Mouse (Mus musculus) myocyte (in vitro differentiated cells): ENCODE results near the gene Lrrc8e.

Experiments used
- CEBPB ChIP-seq: IDR thresholded peaks from 2 replicates; pipeline ENCODE4 v1.6.1; 2011; ENCODE audit warnings: mild to moderate bottlenecking, moderate library complexity; ENCODE audit not compliant: poor library complexity, insufficient read depth, severe bottlenecking
- E2F4 ChIP-seq: IDR thresholded peaks from one replicate; pipeline ENCODE4 v1.6.1; 2011; ENCODE audit warnings: mild to moderate bottlenecking, control low read depth, moderate library complexity; ENCODE audit not compliant: insufficient read depth
- POLR2A ChIP-seq: IDR thresholded peaks from one replicate; pipeline ENCODE4 v1.6.1; 2011; ENCODE audit warnings: low read depth, mild to moderate bottlenecking, control low read depth, moderate library complexity; ENCODE audit not compliant: insufficient read length
- POLR2AphosphoS2 ChIP-seq: IDR thresholded peaks from one replicate; pipeline ENCODE4 v1.6.1; 2011; ENCODE audit warnings: low read depth, control low read depth; ENCODE audit not compliant: insufficient read length
- USF1 ChIP-seq: IDR thresholded peaks from one replicate; pipeline ENCODE4 v1.6.1; 2011; ENCODE audit warnings: low read depth, mild to moderate bottlenecking, control low read depth, moderate library complexity

DNA sequence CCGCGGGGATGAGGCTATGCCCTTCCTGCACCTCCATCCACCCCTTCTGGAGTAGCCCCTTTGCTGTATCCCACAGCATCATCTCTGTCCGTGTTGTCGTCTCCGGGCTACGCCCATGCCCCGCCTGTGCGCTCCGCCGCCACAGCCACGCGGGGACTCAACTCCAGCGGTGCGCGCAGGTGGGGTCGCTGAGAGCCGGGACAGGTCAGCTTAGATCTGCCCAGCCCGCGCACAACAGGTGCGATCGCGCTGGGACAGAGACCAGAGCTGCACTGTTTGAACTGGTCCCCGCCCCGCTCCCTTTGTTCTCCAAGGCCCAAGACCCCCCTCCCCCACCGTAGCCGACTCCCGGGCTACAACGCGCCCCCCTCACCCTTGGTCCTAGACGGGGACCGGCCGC, 32.1 kb downstream of the Lrrc8e start:
- TF ChIP-seq E2F4 (no peak), POLR2A (no peak), POLR2AphosphoS2 (peak; percentile 43), USF1 (no peak), CEBPB (no peak)
